Mouse (Mus musculus): ENCODE measurements around the gene Shank2. TPM values are rescaled to one million over a fixed set of nuclear protein-coding genes. Genes with fewer than 3 reads are reported as not detected.

The Shank2 gene
- 7.1 and 9.7 TPM in 2 replicates for polyA plus RNA-seq (2015; fragmentation: Nextera tagmentation; extraction: Ambion mirVana)

- 84% methylated on average over 3 of the region's 3 CpGs for WGBS
Observed at GRCm38 (mm10) chr7:144001628-144002027, at the start of gene Shank2. Gene Shank2 (plus strand): TSS chr7:144001928.

DNA sequence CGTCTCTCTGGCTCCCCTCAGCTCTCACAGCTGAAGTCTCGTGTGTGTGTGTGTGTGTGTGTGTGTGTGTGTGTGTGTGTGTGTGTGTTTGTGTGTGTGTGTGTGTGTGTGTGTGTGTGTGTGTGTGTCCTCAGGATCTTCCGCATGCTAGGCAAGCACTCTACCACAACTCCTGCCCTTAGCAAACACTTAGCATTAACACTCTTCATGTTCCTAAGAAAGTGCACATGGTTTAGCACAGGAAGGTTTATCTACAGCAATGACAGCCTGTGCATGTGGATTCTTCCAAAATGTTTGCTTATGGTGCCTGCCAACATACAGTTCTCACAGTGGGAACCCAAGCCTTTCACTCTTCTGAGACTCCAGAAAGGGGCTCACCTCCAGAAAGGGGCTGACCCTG is 49.6 kb upstream of the Shank2 start:
- no peaks in the 10 kb centered on the region for H3K36me3 ChIP-seq (ENCODE audit: control insufficient read depth, insufficient read depth)
- H3K27me3 ChIP-seq (replicated peaks; ENCODE audit: control insufficient read depth, insufficient read depth, low read length): no peaks in the 10 kb centered on the region
- ATAC-seq: no peak
- no peaks in the 10 kb centered on the region for H3K9me3 ChIP-seq (ENCODE audit: control insufficient read depth, low read length)
- no peak overlapping the region for H3K27ac ChIP-seq (ENCODE audit: low read length)
- no peak overlapping the region for H3K9ac ChIP-seq (replicated peaks; ENCODE audit: low read depth, low read length)
- no peak overlapping the region for H3K4me3 ChIP-seq (replicated peaks; ENCODE audit: low read length)
- 76% methylated on average over 3 of the region's 3 CpGs for WGBS
- H3K4me2 ChIP-seq (ENCODE audit: low read length): no peak overlapping the region
- no peaks in the 10 kb centered on the region for H3K4me1 ChIP-seq (replicated peaks; ENCODE audit: control insufficient read depth, insufficient read depth, low read length)

More at GRCm38 (mm10) chr7:144001628-144002027, at the start of gene Shank2:
- Histone ChIP-seq H3K4me3 (replicated peaks; ENCODE audit: low read length) (no peak within 1 kb of the TSS), H3K4me1 (replicated peaks; ENCODE audit: control insufficient read depth, insufficient read depth, low read length) (no peaks in the 10 kb centered on the region), H3K9me3 (ENCODE audit: control insufficient read depth, low read length) (peaks cover 5% of the 10 kb centered on the region), H3K36me3 (ENCODE audit: control insufficient read depth, insufficient read depth) (no peaks in the 10 kb centered on the region), H3K4me2 (ENCODE audit: low read length) (no peak within 1 kb of the TSS), H3K27ac (ENCODE audit: low read length) (no peak within 1 kb of the TSS), H3K27me3 (replicated peaks; ENCODE audit: control insufficient read depth, insufficient read depth, low read length) (no peaks in the 10 kb centered on the region), H3K9ac (replicated peaks; ENCODE audit: low read depth, low read length) (no peak within 1 kb of the TSS)
- ATAC-seq: no peak

GRCm38 (mm10) chr7:143956575-143957295 is 45.0 kb upstream of the Shank2 start:
- no peak for ATAC-seq
- H3K27ac ChIP-seq (ENCODE audit: low read length): no peak overlapping the region
- H3K36me3 ChIP-seq (ENCODE audit: control insufficient read depth, insufficient read depth): no peaks in the 10 kb centered on the region
- H3K4me3 ChIP-seq (replicated peaks; ENCODE audit: low read length): no peak overlapping the region
- H3K27me3 ChIP-seq (replicated peaks; ENCODE audit: control insufficient read depth, insufficient read depth, low read length): no peaks in the 10 kb centered on the region
- no peak overlapping the region for H3K9ac ChIP-seq (replicated peaks; ENCODE audit: low read depth, low read length)
- H3K9me3 ChIP-seq (ENCODE audit: control insufficient read depth, low read length): peaks cover 2% of the 10 kb centered on the region; the same call in 1 of the 2 replicates
- 85% methylated on average over 6 of the region's 6 CpGs for WGBS
- H3K4me2 ChIP-seq (ENCODE audit: low read length): no peak overlapping the region
- no peaks in the 10 kb centered on the region for H3K4me1 ChIP-seq (replicated peaks; ENCODE audit: control insufficient read depth, insufficient read depth, low read length)

DNA sequence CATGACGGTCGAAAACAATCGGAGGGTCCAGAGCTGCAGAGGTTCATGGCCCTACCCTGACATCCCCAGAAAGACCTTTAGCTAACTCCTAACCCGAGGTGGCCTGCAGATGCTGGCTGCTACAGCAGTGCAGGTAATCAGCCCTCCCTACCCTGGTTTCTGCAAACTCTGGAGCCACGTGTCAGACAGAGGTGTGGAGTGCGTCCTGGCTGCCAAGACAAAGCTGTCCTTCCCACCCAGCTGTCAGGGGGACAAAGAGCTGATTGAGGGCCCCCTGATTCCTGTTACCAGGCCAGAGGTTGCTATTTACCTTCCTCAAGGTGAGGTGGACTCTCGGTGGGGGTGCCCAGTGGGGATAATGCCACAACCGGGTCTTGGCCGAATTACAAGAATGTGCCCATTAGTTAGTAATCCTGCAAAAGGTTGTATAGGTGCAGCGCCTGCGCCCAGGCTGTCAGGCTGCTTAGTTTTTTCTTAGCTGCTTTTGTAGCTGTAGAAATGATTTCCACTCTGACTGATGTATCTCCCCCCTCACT is 43.6 kb upstream of the Shank2 start:
- no peak overlapping the region for H3K4me3 ChIP-seq (replicated peaks; ENCODE audit: low read length)
- no peak overlapping the region for H3K9ac ChIP-seq (replicated peaks; ENCODE audit: low read depth, low read length)
- H3K4me1 ChIP-seq (replicated peaks; ENCODE audit: control insufficient read depth, insufficient read depth, low read length): no peaks in the 10 kb centered on the region
- no peak overlapping the region for H3K27ac ChIP-seq (ENCODE audit: low read length)
- no peaks in the 10 kb centered on the region for H3K27me3 ChIP-seq (replicated peaks; ENCODE audit: control insufficient read depth, insufficient read depth, low read length)
- peaks cover 2% of the 10 kb centered on the region; the same call in 1 of the 2 replicates for H3K9me3 ChIP-seq (ENCODE audit: control insufficient read depth, low read length)
- 48% methylated on average over 11 of the region's 11 CpGs for WGBS
- no peak overlapping the region for H3K4me2 ChIP-seq (ENCODE audit: low read length)
- H3K36me3 ChIP-seq (ENCODE audit: control insufficient read depth, insufficient read depth): no peaks in the 10 kb centered on the region
- no peak for ATAC-seq

- Histone ChIP-seq H3K9ac (replicated peaks; ENCODE audit: low read depth, low read length) (no peak overlapping the region), H3K36me3 (ENCODE audit: control insufficient read depth, insufficient read depth) (no peaks in the 10 kb centered on the region), H3K27ac (ENCODE audit: low read length) (no peak overlapping the region), H3K4me1 (replicated peaks; ENCODE audit: control insufficient read depth, insufficient read depth, low read length) (no peaks in the 10 kb centered on the region), H3K27me3 (replicated peaks; ENCODE audit: control insufficient read depth, insufficient read depth, low read length) (no peaks in the 10 kb centered on the region), H3K9me3 (ENCODE audit: control insufficient read depth, low read length) (peaks cover 2% of the 10 kb centered on the region; the same call in 1 of the 2 replicates), H3K4me2 (ENCODE audit: low read length) (no peak overlapping the region), H3K4me3 (replicated peaks; ENCODE audit: low read length) (no peak overlapping the region)
- 83% methylated on average over 5 of the region's 5 CpGs for WGBS
- no peak for ATAC-seq
Observed at GRCm38 (mm10) chr7:143963813-143964212, 37.9 kb upstream of the Shank2 start.

GRCm38 (mm10) chr7:143966621-143967020 is 35.1 kb upstream of the Shank2 start:
- H3K4me3 ChIP-seq (replicated peaks; ENCODE audit: low read length): no peak overlapping the region
- no peaks in the 10 kb centered on the region for H3K27me3 ChIP-seq (replicated peaks; ENCODE audit: control insufficient read depth, insufficient read depth, low read length)
- H3K9ac ChIP-seq (replicated peaks; ENCODE audit: low read depth, low read length): no peak overlapping the region
- no peak overlapping the region for H3K27ac ChIP-seq (ENCODE audit: low read length)
- H3K9me3 ChIP-seq (ENCODE audit: control insufficient read depth, low read length): no peaks in the 10 kb centered on the region
- no peak for ATAC-seq
- no peaks in the 10 kb centered on the region for H3K36me3 ChIP-seq (ENCODE audit: control insufficient read depth, insufficient read depth)
- H3K4me2 ChIP-seq (ENCODE audit: low read length): no peak overlapping the region
- 87% methylated on average over 7 of the region's 7 CpGs for WGBS
- H3K4me1 ChIP-seq (replicated peaks; ENCODE audit: control insufficient read depth, insufficient read depth, low read length): no peaks in the 10 kb centered on the region; the same call in 1 of the 2 replicates

- H3K4me2 ChIP-seq (ENCODE audit: low read length): peak overlapping the region; percentile 98
- no peak overlapping the region for H3K27ac ChIP-seq (ENCODE audit: low read length)
- ATAC-seq: no peak
- H3K9me3 ChIP-seq (ENCODE audit: control insufficient read depth, low read length): no peaks in the 10 kb centered on the region
- no peak overlapping the region for H3K9ac ChIP-seq (replicated peaks; ENCODE audit: low read depth, low read length)
- 12% methylated on average over 5 of the region's 5 CpGs for WGBS
- peaks cover 11% of the 10 kb centered on the region for H3K4me1 ChIP-seq (replicated peaks; ENCODE audit: control insufficient read depth, insufficient read depth, low read length)
- H3K36me3 ChIP-seq (ENCODE audit: control insufficient read depth, insufficient read depth): no peaks in the 10 kb centered on the region
- H3K4me3 ChIP-seq (replicated peaks; ENCODE audit: low read length): peak overlapping the region; percentile 55
- peaks cover 50% of the 10 kb centered on the region for H3K27me3 ChIP-seq (replicated peaks; ENCODE audit: control insufficient read depth, insufficient read depth, low read length)
Observed at GRCm38 (mm10) chr7:143977491-143977830, 24.3 kb upstream of the Shank2 start.

GRCm38 (mm10) chr7:143977831-143978682 is 23.7 kb upstream of the Shank2 start:
- Histone ChIP-seq H3K27me3 (replicated peaks; ENCODE audit: control insufficient read depth, insufficient read depth, low read length) (peaks cover 50% of the 10 kb centered on the region), H3K27ac (ENCODE audit: low read length) (no peak overlapping the region), H3K4me2 (ENCODE audit: low read length) (peak overlapping the region; percentile 98), H3K36me3 (ENCODE audit: control insufficient read depth, insufficient read depth) (no peaks in the 10 kb centered on the region), H3K9me3 (ENCODE audit: control insufficient read depth, low read length) (no peaks in the 10 kb centered on the region), H3K4me1 (replicated peaks; ENCODE audit: control insufficient read depth, insufficient read depth, low read length) (peaks cover 11% of the 10 kb centered on the region), H3K4me3 (replicated peaks; ENCODE audit: low read length) (peak overlapping the region; percentile 55), H3K9ac (replicated peaks; ENCODE audit: low read depth, low read length) (peak overlapping the region; percentile 56)
- WGBS: under 1% methylated on average over 65 of the region's 67 CpGs
- peak; percentile 51 for ATAC-seq

DNA sequence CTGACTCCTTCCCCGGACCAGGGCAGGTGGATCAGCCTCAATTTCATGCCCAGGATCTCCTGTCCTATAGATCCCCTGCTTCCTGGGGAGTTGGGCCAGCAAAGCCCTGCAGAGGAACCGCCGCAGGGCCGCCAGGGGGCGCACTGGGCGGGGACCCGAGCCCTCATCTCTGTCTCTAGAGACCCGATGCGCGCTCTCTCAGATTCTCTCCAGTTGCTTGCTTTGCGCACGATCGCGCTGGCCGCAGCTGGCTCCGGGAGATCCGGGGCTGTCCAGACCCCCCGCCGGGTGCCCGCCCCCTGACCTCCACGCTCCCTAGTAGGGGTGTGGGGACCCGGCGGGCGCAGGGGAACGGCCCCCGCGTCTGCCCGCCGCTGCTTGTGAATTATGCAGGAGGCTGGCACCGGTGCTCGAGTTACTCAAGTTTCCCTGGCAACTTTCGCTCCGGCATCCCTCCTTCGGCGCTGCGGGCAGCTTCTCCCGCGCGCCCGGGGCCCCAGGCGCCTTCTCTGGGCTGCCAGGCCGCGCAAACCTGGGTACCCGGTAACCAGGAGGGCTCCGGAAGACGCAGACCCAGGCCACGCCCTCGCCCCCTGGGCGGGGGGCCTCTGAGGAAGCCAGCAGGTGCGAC is 22.9 kb upstream of the Shank2 start:
- WGBS: under 1% methylated on average over 50 of the region's 50 CpGs
- Histone ChIP-seq H3K4me2 (ENCODE audit: low read length) (peak overlapping the region; percentile 98), H3K27ac (ENCODE audit: low read length) (no peak overlapping the region), H3K9ac (replicated peaks; ENCODE audit: low read depth, low read length) (peak overlapping the region; percentile 56), H3K9me3 (ENCODE audit: control insufficient read depth, low read length) (no peaks in the 10 kb centered on the region), H3K4me3 (replicated peaks; ENCODE audit: low read length) (peak overlapping the region; percentile 55), H3K36me3 (ENCODE audit: control insufficient read depth, insufficient read depth) (no peaks in the 10 kb centered on the region), H3K27me3 (replicated peaks; ENCODE audit: control insufficient read depth, insufficient read depth, low read length) (peaks cover 50% of the 10 kb centered on the region), H3K4me1 (replicated peaks; ENCODE audit: control insufficient read depth, insufficient read depth, low read length) (peaks cover 11% of the 10 kb centered on the region)
- ATAC-seq: peak; percentile 91
